Mouse (Mus musculus) heart, postnatal 0 days (tissue): Measurements from ENCODE around the gene Tas2r117.

Experiments used
- CTCF ChIP-seq: IDR thresholded peaks from 2 replicates; pipeline ENCODE4 v1.5.1; 2016; ENCODE audit warnings: antibody characterized with exemption, control low read depth, low read depth
- EP300 ChIP-seq: IDR thresholded peaks from 2 replicates; pipeline ENCODE4 v1.6.1; 2016; ENCODE audit warnings: antibody characterized with exemption, low read depth

DNA sequence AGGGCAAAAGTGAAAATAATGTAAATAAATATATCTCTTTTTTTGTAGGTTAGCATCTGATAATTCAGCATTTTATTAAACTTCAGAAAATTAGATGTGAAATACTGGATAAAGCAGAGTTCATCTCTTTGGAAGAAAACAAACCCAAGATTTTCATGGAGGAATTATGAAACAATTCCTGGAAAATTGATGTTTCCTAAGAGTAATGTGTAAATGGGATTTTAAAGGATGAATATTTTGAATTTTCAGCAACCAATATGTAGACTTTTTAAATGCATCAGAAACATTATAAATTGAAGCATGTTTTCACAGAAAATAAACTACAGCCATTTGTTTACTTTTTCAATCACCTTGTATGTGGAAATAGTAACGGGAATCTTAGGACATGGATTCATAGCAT, 44.2 kb downstream of the Tas2r117 start, which contains the start of gene Tas2r123:
- TF ChIP-seq CTCF (no peak), EP300 (no peak)
